Mouse (Mus musculus) erythroblast, embryonic 14.5 days (primary cell): Measurements from ENCODE around the gene Sptbn1. TPM values are rescaled to one million over a fixed set of nuclear protein-coding genes. Genes with fewer than 3 reads are reported as not detected.

Experiments
- H3K27me3 ChIP-seq: 2 replicates; pipeline ENCODE4 v1.6.1; 2012; ENCODE audit warnings: inconsistent platforms; ENCODE audit not compliant: control insufficient read depth
- H3K36me3 ChIP-seq: 2 replicates; pipeline ENCODE4 v1.6.1; 2012; ENCODE audit warnings: mild to moderate bottlenecking, inconsistent platforms; ENCODE audit not compliant: control insufficient read depth
- H3K4me1 ChIP-seq: 2 replicates; pipeline ENCODE4 v1.6.1; 2012; ENCODE audit warnings: inconsistent platforms; ENCODE audit not compliant: control insufficient read depth
- H3K4me3 ChIP-seq: replicated peaks from 2 replicates; pipeline ENCODE3; 2012; ENCODE audit warnings: moderate library complexity, mild to moderate bottlenecking, inconsistent platforms
- H3K9me3 ChIP-seq: 2 replicates; pipeline ENCODE4 v1.6.1; 2012; ENCODE audit warnings: low read length, inconsistent platforms, mixed read lengths; ENCODE audit not compliant: control insufficient read depth
- GATA1 ChIP-seq: IDR thresholded peaks from 2 replicates; pipeline ENCODE4 v1.6.1; 2012; ENCODE audit warnings: low read length, inconsistent platforms, mixed read lengths
- TAL1 ChIP-seq: IDR thresholded peaks from 3 replicates; pipeline ENCODE4 v1.6.1; 2012; ENCODE audit warnings: low read length, inconsistent platforms, mixed read lengths
- polyA plus RNA-seq: library from polyadenylated mRNA; stranded (reverse); fragments of >175 nt; gene quantifications from 2 replicates; pipeline ENCODE4 v1.2.3, GENCODE M21; 2012

Sptbn1 gene
- polyA plus RNA-seq, 1 experiment, result 0.02 TPM

DNA sequence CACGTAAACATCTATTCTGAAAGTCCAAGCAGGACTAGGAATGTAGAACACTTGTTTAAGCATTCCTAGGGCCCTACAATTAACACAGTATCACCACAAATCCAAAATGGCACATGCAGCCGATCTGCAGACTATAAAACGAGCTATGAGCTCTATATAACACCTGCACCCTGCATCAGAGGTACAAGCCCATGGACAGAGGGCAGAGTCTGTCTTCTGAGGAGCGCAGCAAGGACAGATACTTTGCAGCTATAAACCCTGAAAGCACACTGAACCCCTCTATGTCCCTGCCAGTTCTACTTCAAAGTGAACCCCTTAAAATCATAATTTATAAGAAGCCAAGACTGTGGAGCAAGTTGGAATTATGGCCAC, 101.4 kb downstream of the Sptbn1 start:
- no peaks in the 10 kb centered on the region for H3K27me3 ChIP-seq
- TF ChIP-seq GATA1 (no peak), TAL1 (no peak)
- H3K36me3 ChIP-seq, result no peaks in the 10 kb centered on the region
- H3K9me3 ChIP-seq, result no peaks in the 10 kb centered on the region
- no peak overlapping the region for H3K4me3 ChIP-seq
- H3K4me1 ChIP-seq, result peaks cover 39% of the 10 kb centered on the region

- Histone ChIP-seq H3K36me3 (no peaks in the 10 kb centered on the region), H3K4me1 (peaks cover 44% of the 10 kb centered on the region), H3K9me3 (no peaks in the 10 kb centered on the region), H3K4me3 (no peak overlapping the region), H3K27me3 (no peaks in the 10 kb centered on the region)
- TF ChIP-seq TAL1 (peak; percentile 56), GATA1 (no peak)
These were observed 102.0 kb downstream of the Sptbn1 start for GRCm38 (mm10) chr11:30165861-30166550.

- Histone ChIP-seq H3K36me3 (no peaks in the 10 kb centered on the region), H3K27me3 (no peaks in the 10 kb centered on the region), H3K4me1 (peaks cover 58% of the 10 kb centered on the region), H3K4me3 (no peak overlapping the region), H3K9me3 (no peaks in the 10 kb centered on the region)
- TF ChIP-seq TAL1 (no peak), GATA1 (no peak)
These were observed 103.3 kb downstream of the Sptbn1 start for GRCm38 (mm10) chr11:30164515-30165214.

DNA sequence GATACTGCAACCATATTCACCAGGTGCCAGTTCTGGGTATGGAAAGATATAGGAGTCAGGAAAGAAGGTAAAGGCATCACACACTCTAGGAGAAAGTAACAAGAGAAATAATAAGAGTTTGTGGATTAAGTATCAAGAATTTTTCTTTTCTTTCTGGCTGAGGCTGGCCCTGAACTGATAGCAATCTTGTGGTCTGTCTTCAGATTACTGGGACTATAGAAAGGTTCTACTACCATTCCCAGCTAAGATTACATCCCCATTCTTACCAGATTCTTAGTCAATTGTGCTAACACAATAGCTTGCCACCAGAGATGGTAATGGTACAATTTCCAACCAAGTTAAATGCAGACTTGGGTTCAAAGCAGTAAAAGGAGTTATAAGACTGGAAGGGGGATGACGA, 104.1 kb downstream of the Sptbn1 start:
- Histone ChIP-seq H3K4me1 (peaks cover 66% of the 10 kb centered on the region), H3K27me3 (no peaks in the 10 kb centered on the region), H3K9me3 (no peaks in the 10 kb centered on the region), H3K36me3 (no peaks in the 10 kb centered on the region), H3K4me3 (no peak overlapping the region)
- no peak for TF ChIP-seq TAL1
- no peak for TF ChIP-seq GATA1

DNA sequence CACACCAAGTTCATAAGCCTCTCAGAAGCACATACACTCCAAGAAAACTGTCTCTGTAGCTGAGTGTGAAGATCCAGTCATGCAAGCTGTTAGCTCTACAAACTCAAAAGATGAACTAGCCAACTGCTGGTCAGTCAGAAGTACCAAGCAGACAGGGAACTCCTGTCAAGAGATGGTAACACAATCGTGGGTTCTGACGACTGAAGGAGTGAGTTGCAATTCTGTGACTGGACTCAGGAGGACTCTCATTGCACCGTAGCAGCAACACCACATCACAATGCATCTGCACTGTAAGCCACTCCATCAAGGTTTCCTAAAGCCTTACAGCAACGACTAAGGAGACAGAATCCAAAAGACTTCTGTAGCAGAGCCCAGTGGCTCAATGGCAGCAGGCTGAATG, 104.9 kb downstream of the Sptbn1 start:
- Histone ChIP-seq H3K27me3 (no peaks in the 10 kb centered on the region), H3K4me3 (no peak overlapping the region), H3K9me3 (no peaks in the 10 kb centered on the region), H3K36me3 (no peaks in the 10 kb centered on the region), H3K4me1 (peaks cover 74% of the 10 kb centered on the region)
- TF ChIP-seq GATA1 (no peak), TAL1 (no peak)

DNA sequence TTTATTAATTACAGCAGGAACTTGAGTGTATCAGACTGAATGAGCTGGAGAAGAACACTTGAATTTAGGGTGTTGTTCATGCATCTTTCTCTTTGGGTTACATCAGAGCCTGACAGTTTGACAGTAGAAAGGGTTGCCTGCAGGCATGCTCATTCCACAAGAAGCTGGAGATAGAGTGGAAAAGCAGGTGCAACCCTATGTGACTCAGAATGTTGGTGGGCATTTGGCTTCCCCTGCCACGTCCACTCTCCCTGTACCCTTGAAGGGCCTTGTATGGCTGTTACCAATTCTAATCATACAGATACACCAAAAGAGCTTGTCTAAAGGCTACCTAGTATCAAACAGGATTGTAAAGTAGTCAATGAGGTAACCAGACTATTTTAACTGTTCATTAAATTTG, 106.2 kb downstream of the Sptbn1 start:
- H3K4me1 ChIP-seq, result peaks cover 77% of the 10 kb centered on the region
- TF ChIP-seq TAL1 (no peak), GATA1 (no peak)
- H3K27me3 ChIP-seq, result no peaks in the 10 kb centered on the region
- no peak overlapping the region for H3K4me3 ChIP-seq
- H3K9me3 ChIP-seq, result no peaks in the 10 kb centered on the region
- H3K36me3 ChIP-seq, result no peaks in the 10 kb centered on the region

GRCm38 (mm10) chr11:30161173-30161650, 106.8 kb downstream of the Sptbn1 start:
- no peaks in the 10 kb centered on the region for H3K9me3 ChIP-seq
- H3K4me1 ChIP-seq, result peaks cover 72% of the 10 kb centered on the region
- no peak overlapping the region for H3K4me3 ChIP-seq

DNA sequence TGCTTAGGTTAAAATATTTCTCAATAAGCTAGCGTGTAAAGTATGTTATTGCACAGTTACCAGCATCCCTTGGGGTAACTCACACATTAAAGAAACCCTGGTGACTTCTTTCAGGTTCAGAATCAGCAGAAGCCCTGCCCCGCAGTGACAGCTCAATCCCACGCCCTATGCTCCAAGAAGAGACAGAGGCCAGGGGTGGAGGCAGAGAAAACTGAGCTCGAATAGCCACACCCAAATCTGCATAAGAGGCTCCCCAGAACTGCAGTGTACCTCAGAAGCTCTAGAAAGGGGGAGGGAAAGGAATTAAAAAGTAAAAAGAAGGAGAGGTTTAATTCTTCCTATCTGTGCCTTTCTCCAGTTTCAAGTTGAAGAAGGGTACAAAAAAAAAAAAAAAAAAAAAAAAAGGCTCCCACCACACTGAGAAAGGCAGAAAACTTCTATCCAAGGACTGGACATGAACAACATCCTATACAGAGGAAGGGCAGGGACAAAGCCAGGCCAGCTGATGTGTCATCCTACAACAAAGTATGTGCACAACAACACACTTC, 107.3 kb downstream of the Sptbn1 start:
- TF ChIP-seq TAL1, result no peak
- TF ChIP-seq GATA1, result no peak
- Histone ChIP-seq H3K4me3 (no peak overlapping the region), H3K36me3 (no peaks in the 10 kb centered on the region), H3K4me1 (peaks cover 70% of the 10 kb centered on the region), H3K9me3 (no peaks in the 10 kb centered on the region), H3K27me3 (no peaks in the 10 kb centered on the region)

More at GRCm38 (mm10) chr11:30161173-30161650, 106.8 kb downstream of the Sptbn1 start:
- Histone ChIP-seq H3K36me3 (no peaks in the 10 kb centered on the region), H3K27me3 (no peaks in the 10 kb centered on the region)
- no peak for TF ChIP-seq GATA1
- no peak for TF ChIP-seq TAL1

DNA sequence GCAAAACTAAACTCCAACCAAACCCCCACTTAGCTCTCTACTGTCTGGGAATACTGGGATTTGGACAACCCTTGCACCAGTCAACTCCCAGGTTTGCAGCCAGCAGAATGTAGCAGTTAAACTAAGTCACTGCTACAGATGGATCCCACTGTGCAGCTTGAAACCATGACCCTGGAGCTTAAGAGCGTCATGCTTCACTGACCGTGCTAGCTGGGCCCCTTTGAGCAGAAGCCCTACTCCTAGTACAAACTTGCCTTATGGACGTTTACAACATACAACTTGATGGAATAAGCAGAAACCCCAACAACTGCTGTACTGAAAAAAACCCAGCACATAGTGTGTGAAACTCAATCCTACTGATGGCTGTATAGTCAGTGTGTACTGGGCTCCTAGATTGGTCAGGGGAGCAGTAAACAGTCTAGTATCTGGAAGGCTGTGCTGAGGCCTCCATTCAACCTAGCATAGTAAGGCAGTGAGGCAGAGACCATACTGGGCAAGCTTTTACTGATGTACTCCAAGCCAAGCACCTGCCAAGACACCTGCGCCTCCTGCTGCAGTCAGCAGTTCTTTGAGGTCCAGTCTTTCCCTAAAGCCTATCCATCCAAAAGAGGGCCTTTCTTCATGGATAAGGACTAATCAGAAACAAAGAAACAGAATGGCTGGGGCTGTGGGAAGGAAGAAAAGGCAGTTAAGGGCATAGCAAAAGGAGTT, 108.3 kb downstream of the Sptbn1 start:
- TF ChIP-seq TAL1, result no peak
- no peak for TF ChIP-seq GATA1
- Histone ChIP-seq H3K36me3 (no peaks in the 10 kb centered on the region), H3K4me1 (peaks cover 67% of the 10 kb centered on the region)

More for the DNA sequence above, 108.3 kb downstream of the Sptbn1 start:
- Histone ChIP-seq H3K4me3 (no peak overlapping the region), H3K9me3 (no peaks in the 10 kb centered on the region), H3K27me3 (no peaks in the 10 kb centered on the region)
